Mouse (Mus musculus) heart, embryonic 14.5 days (tissue): ENCODE measurements around the gene Ninj1. TPM values are rescaled to one million over a fixed set of nuclear protein-coding genes. Genes with fewer than 3 reads are reported as not detected.
A peak's percentile ranks its signal among the peaks of the same experiment; 100 is the strongest.

Source experiments
- ATAC-seq: fragments of 200-750 bp; cut with Nextera tagmentation; 2 replicates; pipeline ENCODE4 v1.8.0; 2017; ENCODE audit warnings: low read depth, moderate TSS enrichment; ENCODE audit not compliant: insufficient number of reproducible peaks, insufficient read depth, low FRiP score
- H3K27ac ChIP-seq, 2 experiments: fragments of 200-500 bp in 1 of 2; fragments of 300-500 bp in 1 of 2; sonication (generic) in 1 of 2; replicated peaks in 1 of 2; 2 replicates each; pipeline ENCODE4 v1.5.1; 2012 to 2014; ENCODE audit warnings: low read depth in 2 of 2, low read length in 2 of 2, control low read depth in 1 of 2, mild to moderate bottlenecking in 1 of 2, mixed read lengths in 1 of 2; ENCODE audit not compliant: control insufficient read depth in 1 of 2, insufficient read depth in 1 of 2
- H3K27me3 ChIP-seq: fragments of 300-500 bp; sonication (generic); 2 replicates; pipeline ENCODE4 v1.6.1; 2014; ENCODE audit warnings: mild to moderate bottlenecking, low read length, control low read depth; ENCODE audit not compliant: control insufficient read depth, insufficient read depth
- H3K36me3 ChIP-seq: fragments of 300-500 bp; sonication (generic); 2 replicates; pipeline ENCODE4 v1.6.1; 2014; ENCODE audit warnings: mild to moderate bottlenecking, control low read depth, low read length, mixed read lengths; ENCODE audit not compliant: control insufficient read depth, insufficient read depth
- H3K4me1 ChIP-seq, 2 experiments: fragments of 200-500 bp in 1 of 2; fragments of 300-500 bp in 1 of 2; sonication (generic) in 1 of 2; 2 replicates each; pipeline ENCODE4 v1.6.1; 2012 to 2014; ENCODE audit warnings: low read length in 2 of 2, control low read depth in 1 of 2, mixed read lengths in 1 of 2; ENCODE audit not compliant: control insufficient read depth in 2 of 2, insufficient read depth in 2 of 2
- H3K4me2 ChIP-seq: fragments of 300-500 bp; sonication (generic); 2 replicates; pipeline ENCODE4 v1.6.1; 2014; ENCODE audit warnings: mild to moderate bottlenecking, low read length
- H3K4me3 ChIP-seq, 2 experiments: fragments of 200-500 bp in 1 of 2; fragments of 300-500 bp in 1 of 2; sonication (generic) in 1 of 2; 2 replicates each; pipeline ENCODE4 v1.5.1; 2012 to 2014; ENCODE audit warnings: low read length in 2 of 2, mild to moderate bottlenecking in 2 of 2, control low read depth in 1 of 2, low read depth in 1 of 2, moderate library complexity in 1 of 2; ENCODE audit not compliant: control insufficient read depth in 1 of 2, insufficient read depth in 1 of 2
- H3K9ac ChIP-seq: fragments of 300-500 bp; sonication (generic); 2 replicates; pipeline ENCODE4 v1.6.1; 2014; ENCODE audit warnings: mild to moderate bottlenecking, low read length
- H3K9me3 ChIP-seq: fragments of 300-500 bp; sonication (generic); 2 replicates; pipeline ENCODE4 v1.6.1; 2016; ENCODE audit warnings: low read length, control low read depth; ENCODE audit not compliant: control insufficient read depth
- WGBS: fragments of 180-500 bp; shearing (Covaris S2); extraction: QIAGEN DNeasy Blood & Tissue Kit; methylation state at CpG from one replicate; pipeline ENCODE4 v1.1.7; 2014; 5-methylcytosine and 5-hydroxymethylcytosine counted together
- polyA plus RNA-seq: library from polyadenylated mRNA; unstranded; fragments of >200 nt; fragmentation: Nextera tagmentation; extraction: Ambion mirVana; gene quantifications from 2 replicates; pipeline ENCODE4 v1.2.1, GENCODE M21; 2014

Gene Ninj1
- polyA plus RNA-seq, 1 experiment from 2014 or later = 87.7 TPM

- WGBS = 66% methylated on average over 6 of the region's 6 CpGs
Observed at GRCm38 (mm10) chr13:49196766-49197165, 9.5 kb downstream of the Ninj1 start.

DNA sequence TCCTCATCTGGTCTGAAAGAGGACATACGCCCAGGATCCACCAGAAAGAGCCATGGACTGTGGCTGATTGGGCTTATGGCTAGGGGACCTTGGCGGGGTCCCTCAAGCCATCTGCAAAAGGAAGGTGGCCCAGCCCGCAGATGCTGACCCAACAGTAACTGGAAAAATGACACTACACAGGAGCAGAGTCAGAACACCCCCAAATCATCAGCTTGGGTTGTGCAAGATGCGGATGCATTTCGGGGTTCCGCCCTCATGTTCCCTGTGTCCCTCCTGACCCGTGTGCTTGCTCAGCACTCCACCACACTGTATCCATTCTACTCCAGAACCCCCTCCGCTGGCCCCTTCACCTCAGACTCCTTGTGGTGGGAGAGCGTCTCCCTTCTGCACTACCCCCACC, 11.4 kb downstream of the Ninj1 start:
- peaks cover 3 to 5% of the 10 kb centered on the region in 2 experiments; a peak in 2 of 4 replicates for H3K4me1 ChIP-seq
- no peaks in the 10 kb centered on the region for H3K9me3 ChIP-seq
- WGBS = 82% methylated on average over 9 of the region's 9 CpGs
- H3K27ac ChIP-seq = no peak overlapping the region
- H3K4me2 ChIP-seq = no peak overlapping the region
- no peaks in the 10 kb centered on the region for H3K27me3 ChIP-seq
- no peak overlapping the region for H3K9ac ChIP-seq
- H3K4me3 ChIP-seq = no peak overlapping the region
- ATAC-seq = no peak
- H3K36me3 ChIP-seq = peaks cover 48% of the 10 kb centered on the region

More at GRCm38 (mm10) chr13:49196766-49197165, 9.5 kb downstream of the Ninj1 start:
- Histone ChIP-seq H3K9ac (no peak overlapping the region), H3K27ac (no peak overlapping the region), H3K9me3 (no peaks in the 10 kb centered on the region), H3K36me3 (peaks cover 29% of the 10 kb centered on the region), H3K27me3 (no peaks in the 10 kb centered on the region), H3K4me1 (peaks cover 10 to 16% of the 10 kb centered on the region in 2 experiments; a peak in 3 of 4 replicates), H3K4me2 (no peak overlapping the region), H3K4me3 (no peak overlapping the region)
- no peak for ATAC-seq

DNA sequence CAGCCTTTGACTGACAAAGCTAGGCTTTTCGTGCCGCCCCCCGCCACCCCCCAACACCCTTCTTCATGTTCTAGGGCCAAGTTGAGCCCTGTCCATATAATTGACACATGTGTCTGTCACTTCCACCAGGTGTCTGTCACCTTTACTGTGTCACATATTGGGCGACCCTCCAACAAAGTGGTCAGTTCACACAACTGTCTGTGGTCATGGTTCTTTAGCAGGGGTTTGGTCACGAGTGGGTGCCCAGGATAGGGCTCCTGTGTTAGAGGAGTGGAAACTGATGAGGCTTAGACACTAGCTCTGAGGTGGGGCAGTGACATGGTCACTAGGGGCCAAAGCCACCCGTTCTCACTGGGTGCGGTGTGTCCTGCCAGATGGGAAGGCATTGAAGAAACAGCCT, 12.6 kb downstream of the Ninj1 start:
- H3K9me3 ChIP-seq = no peaks in the 10 kb centered on the region
- no peak overlapping the region for H3K4me3 ChIP-seq
- peaks cover 3 to 5% of the 10 kb centered on the region in 2 experiments; a peak in 2 of 4 replicates for H3K4me1 ChIP-seq
- no peak overlapping the region for H3K4me2 ChIP-seq
- H3K27me3 ChIP-seq = no peaks in the 10 kb centered on the region
- no peak overlapping the region for H3K27ac ChIP-seq
- no peak for ATAC-seq
- H3K9ac ChIP-seq = no peak overlapping the region
- 85% methylated on average over 7 of the region's 7 CpGs for WGBS
- peaks cover 51% of the 10 kb centered on the region for H3K36me3 ChIP-seq

DNA sequence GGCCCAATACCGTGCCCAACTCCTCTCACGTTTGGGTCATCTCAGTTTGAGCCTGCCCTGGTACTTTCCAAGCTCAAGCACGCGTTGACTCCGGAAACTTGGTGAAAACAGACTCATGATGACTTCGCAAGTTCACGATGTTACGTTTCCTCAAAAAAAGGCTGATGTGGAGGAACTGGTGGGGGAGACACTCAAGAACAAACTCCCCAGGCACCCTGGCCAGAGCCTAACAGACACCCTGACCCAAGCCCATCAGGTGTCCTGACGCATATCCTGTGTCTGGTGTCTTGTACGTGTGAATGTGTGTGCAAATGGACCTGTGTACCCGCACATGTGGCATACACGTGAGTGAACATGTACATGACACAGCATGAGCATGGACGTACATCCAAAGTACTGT, 13.4 kb downstream of the Ninj1 start:
- Histone ChIP-seq H3K4me2 (no peak overlapping the region), H3K36me3 (peaks cover 46% of the 10 kb centered on the region), H3K27ac (no peak overlapping the region), H3K4me1 (peaks cover 8 to 10% of the 10 kb centered on the region in 2 experiments; a peak in 3 of 4 replicates), H3K9ac (no peak overlapping the region), H3K27me3 (no peaks in the 10 kb centered on the region), H3K9me3 (no peaks in the 10 kb centered on the region), H3K4me3 (no peak overlapping the region)
- no peak for ATAC-seq
- WGBS = 88% methylated on average over 13 of the region's 13 CpGs

GRCm38 (mm10) chr13:49202556-49202955, 15.3 kb downstream of the Ninj1 start:
- 93% methylated on average over 7 of the region's 7 CpGs for WGBS
- H3K4me3 ChIP-seq = no peak overlapping the region
- peaks cover 49% of the 10 kb centered on the region for H3K36me3 ChIP-seq
- no peak for ATAC-seq
- H3K4me1 ChIP-seq = peaks cover 4 to 7% of the 10 kb centered on the region in 2 experiments; a peak in 2 of 4 replicates
- H3K27ac ChIP-seq = no peak overlapping the region
- no peaks in the 10 kb centered on the region for H3K9me3 ChIP-seq
- no peak overlapping the region for H3K4me2 ChIP-seq
- no peaks in the 10 kb centered on the region for H3K27me3 ChIP-seq
- no peak overlapping the region for H3K9ac ChIP-seq

DNA sequence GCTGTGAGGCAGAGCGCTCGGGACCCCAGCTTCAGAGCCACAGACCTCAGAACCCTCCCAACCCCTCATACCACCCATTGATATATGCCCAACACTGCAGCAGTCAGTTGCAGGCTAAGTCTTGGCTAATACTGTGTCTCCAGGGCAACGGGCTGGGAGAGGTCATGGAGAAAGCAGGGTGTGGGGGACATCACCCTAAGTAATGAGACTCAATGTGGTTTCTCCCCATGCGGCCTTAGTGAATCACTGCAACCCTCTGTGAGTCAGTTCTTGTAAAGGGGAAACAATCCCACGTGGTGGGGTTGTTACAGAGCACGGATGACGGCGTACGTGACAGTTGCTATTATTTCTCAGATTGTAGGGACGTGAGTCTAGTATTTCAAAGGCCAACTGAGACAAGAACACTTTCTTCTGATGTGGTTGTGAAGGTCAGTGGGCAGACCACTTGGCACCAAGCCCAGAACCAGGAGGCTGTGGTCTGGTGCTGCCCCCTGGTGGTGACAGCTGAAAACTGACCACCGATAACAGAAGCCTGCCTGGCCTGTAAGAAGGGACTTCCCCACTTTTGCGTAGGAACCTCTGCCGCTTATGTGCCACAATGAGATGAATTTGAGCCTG, 18.2 kb downstream of the Ninj1 start:
- no peak overlapping the region for H3K9ac ChIP-seq
- H3K36me3 ChIP-seq = peaks cover 54% of the 10 kb centered on the region
- H3K27me3 ChIP-seq = no peaks in the 10 kb centered on the region
- H3K4me2 ChIP-seq = no peak overlapping the region
- H3K27ac ChIP-seq = peak overlapping the region; percentile 31 to 39; a peak in 3 of 4 replicates
- peaks cover 4 to 7% of the 10 kb centered on the region in 2 experiments; a peak in 2 of 4 replicates for H3K4me1 ChIP-seq
- H3K4me3 ChIP-seq = no peak overlapping the region
- 33% methylated on average over 13 of the region's 13 CpGs for WGBS
- peak; percentile 41; the same call in 1 of the 2 replicates for ATAC-seq
- H3K9me3 ChIP-seq = no peaks in the 10 kb centered on the region

DNA sequence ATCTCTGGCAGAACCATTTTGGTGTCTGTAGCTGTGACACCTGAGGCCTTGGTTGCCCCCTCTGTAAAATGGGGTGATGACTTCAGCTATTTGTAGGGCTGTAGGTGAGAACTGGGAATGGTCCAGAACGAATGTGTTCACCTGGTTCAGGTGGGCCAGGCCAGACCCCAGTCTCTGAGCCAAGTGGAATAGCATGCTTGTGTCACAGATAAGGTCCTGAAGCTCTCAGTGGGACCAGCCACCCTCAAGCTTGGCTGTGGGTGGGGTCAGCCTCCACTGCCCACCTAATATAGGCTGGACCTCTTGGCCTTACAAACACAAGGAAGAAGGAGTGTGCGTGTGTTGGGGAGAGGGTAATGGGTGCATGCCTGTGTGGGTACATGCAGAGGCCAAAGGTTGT, 19.1 kb downstream of the Ninj1 start:
- H3K4me2 ChIP-seq = no peak overlapping the region
- 96% methylated on average over 2 of the region's 2 CpGs for WGBS
- peaks cover 54% of the 10 kb centered on the region for H3K36me3 ChIP-seq

GRCm38 (mm10) chr13:49209306-49209705, 22.0 kb downstream of the Ninj1 start:
- no peak for ATAC-seq
- peaks cover 21 to 28% of the 10 kb centered on the region in 2 experiments for H3K4me1 ChIP-seq

More for the DNA sequence above, 19.1 kb downstream of the Ninj1 start:
- no peak for ATAC-seq
- Histone ChIP-seq H3K27ac (no peak overlapping the region), H3K27me3 (no peaks in the 10 kb centered on the region), H3K9ac (no peak overlapping the region), H3K4me3 (no peak overlapping the region), H3K9me3 (no peaks in the 10 kb centered on the region), H3K4me1 (peaks cover 7 to 10% of the 10 kb centered on the region in 2 experiments)

More at GRCm38 (mm10) chr13:49209306-49209705, 22.0 kb downstream of the Ninj1 start:
- H3K9me3 ChIP-seq = no peaks in the 10 kb centered on the region
- no peak overlapping the region for H3K27ac ChIP-seq
- 55% methylated on average over 7 of the region's 7 CpGs for WGBS
- H3K4me3 ChIP-seq = no peak overlapping the region
- H3K27me3 ChIP-seq = no peaks in the 10 kb centered on the region
- no peak overlapping the region for H3K4me2 ChIP-seq
- H3K36me3 ChIP-seq = peaks cover 28% of the 10 kb centered on the region
- no peak overlapping the region for H3K9ac ChIP-seq
